Mouse (Mus musculus): ENCODE measurements around the gene Gm10964.

DNA sequence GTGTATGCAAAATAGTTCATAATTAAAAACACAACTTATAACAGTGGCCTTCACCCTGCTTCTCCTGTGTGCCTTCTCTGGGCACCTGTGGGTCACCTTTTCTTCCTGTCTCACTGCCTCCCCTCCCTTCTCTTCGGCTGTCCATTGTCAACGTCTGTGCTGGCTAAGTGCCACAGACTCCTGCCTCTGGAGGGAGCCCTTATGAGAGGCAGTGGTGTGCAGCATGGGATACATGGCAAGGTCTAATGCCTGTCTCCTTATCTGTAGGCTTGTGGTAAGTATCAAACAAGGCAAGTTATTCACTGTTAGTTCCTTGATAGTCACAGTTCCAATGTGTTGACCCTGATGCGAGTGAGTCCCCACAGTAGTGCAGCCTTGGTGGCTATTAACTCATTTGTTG is 15.0 kb upstream of the Gm10964 start:
- TF ChIP-seq POLR2A (IDR thresholded peaks at IDR 0.05; ENCODE audit: extremely low read depth, insufficient read depth, low read length) (no peak), CTCF (IDR thresholded peaks at IDR 0.05; ENCODE audit: extremely low read depth, insufficient read depth, low read length) (no peak)
